Comparison of ENCODE assay signal across 8 mouse cellular contexts in genomic region chr6:122670201-122670551, GRCm38 (mm10). TPM values are rescaled to one million over a fixed set of nuclear protein-coding genes. Genes with fewer than 3 reads are reported as not detected.
DNase-seq lines count a peak whose midpoint lies in the region; ATAC-seq and TF ChIP-seq lines count a peak whose summit lies in the region.

No protein-coding gene starts in this region.

- no peaks in the 10 kb centered on the region for H3K4me1 ChIP-seq in heart, adult 2 months (ENCODE audit: control insufficient read depth, insufficient read depth, low read length)
- no peaks in the 10 kb centered on the region for H3K4me1 ChIP-seq in ES-Bruce4 (ENCODE audit: control insufficient read depth, insufficient read depth, low read length)
- H3K4me1 ChIP-seq in embryonic facial prominence, embryonic 15.5 days: peaks cover 5% of the 10 kb centered on the region; the same call in 1 of the 2 replicates
- no peaks in the 10 kb centered on the region for H3K4me1 ChIP-seq in liver, embryonic 14.5 days (replicated peaks; ENCODE audit: control insufficient read depth in 2 of 2, insufficient read depth in 2 of 2, low read length in 1 of 2)

- DNase-seq in heart, adult 11 months: peak; percentile 71
- DNase-seq in heart, adult 2 months: no peak
- no peak for DNase-seq in liver, embryonic 14.5 days (ENCODE audit: low read depth in 3 of 3, low spot score in 3 of 3)
- no peak for DNase-seq in adrenal gland, postnatal 10 days
- no peak for DNase-seq in gastrocnemius, adult 18-20 months (ENCODE audit: low spot score)

- no peak for TF ChIP-seq EP300 in heart, adult 2 months (IDR thresholded peaks at IDR 0.05; ENCODE audit: insufficient read depth, low read depth, low read length)
- no peak for TF ChIP-seq EP300 in ES-Bruce4 (IDR thresholded peaks at IDR 0.05; ENCODE audit: insufficient read depth, low read depth, low read length)
- no peak for TF ChIP-seq EP300 in liver, embryonic 14.5 days (IDR thresholded peaks at IDR 0.05; ENCODE audit: low read depth)

- WGBS in heart, adult 2 months: 49% methylated on average over 10 of the region's 10 CpGs
- 20% methylated on average over 10 of the region's 10 CpGs for WGBS in embryonic facial prominence, embryonic 15.5 days
- WGBS in liver, embryonic 14.5 days (ENCODE audit: insufficient replicate concordance): 44% methylated on average over 10 of the region's 10 CpGs

- no peaks in the 10 kb centered on the region for H3K9me3 ChIP-seq in ES-Bruce4 (replicated peaks; ENCODE audit: control insufficient read depth, insufficient read depth, low read length, poor library complexity, severe bottlenecking)
- H3K9me3 ChIP-seq in embryonic facial prominence, embryonic 15.5 days (replicated peaks): no peaks in the 10 kb centered on the region
- no peaks in the 10 kb centered on the region for H3K9me3 ChIP-seq in liver, embryonic 14.5 days (ENCODE audit: control insufficient read depth, low read length)

- H3K9ac ChIP-seq in heart, adult 2 months (ENCODE audit: low read depth, low read length): no peak overlapping the region
- peak overlapping the region; percentile 19; the same call in 1 of the 2 replicates for H3K9ac ChIP-seq in ES-Bruce4 (ENCODE audit: low read depth, poor library complexity, severe bottlenecking)
- H3K9ac ChIP-seq in embryonic facial prominence, embryonic 15.5 days: no peak overlapping the region
- H3K9ac ChIP-seq in liver, embryonic 14.5 days (replicated peaks): no peak overlapping the region

- no peak for ATAC-seq in embryonic facial prominence, embryonic 15.5 days (ENCODE audit: insufficient number of reproducible peaks, low FRiP score, low TSS enrichment, low read depth)
- ATAC-seq in liver, embryonic 14.5 days (ENCODE audit: insufficient read depth): no peak
- ATAC-seq in activated CD4-positive, CD25-positive, alpha-beta regulatory T cell, adult 4 months: no peak

- no peaks in the 10 kb centered on the region for H3K79me2 ChIP-seq in heart, adult 2 months (replicated peaks; ENCODE audit: control insufficient read depth, insufficient read depth, low read length)

- no peak overlapping the region for H3K27ac ChIP-seq in heart, adult 2 months
- H3K27ac ChIP-seq in ES-Bruce4 (ENCODE audit: insufficient read depth, low read length): peak overlapping the region; percentile 19
- H3K27ac ChIP-seq in embryonic facial prominence, embryonic 15.5 days (replicated peaks): no peak overlapping the region
- H3K27ac ChIP-seq in liver, embryonic 14.5 days: no peak overlapping the region

- no peak for TF ChIP-seq POLR2A in heart, adult 2 months (IDR thresholded peaks at IDR 0.05; ENCODE audit: insufficient read depth, low read depth, low read length)
- no peak for TF ChIP-seq POLR2A in ES-Bruce4 (IDR thresholded peaks at IDR 0.05; ENCODE audit: insufficient read depth, low read length)

- H3K36me3 ChIP-seq in heart, adult 2 months (ENCODE audit: control insufficient read depth, insufficient read depth, low read length): no peaks in the 10 kb centered on the region
- no peaks in the 10 kb centered on the region for H3K36me3 ChIP-seq in ES-Bruce4 (ENCODE audit: control insufficient read depth, insufficient read depth, low read length, poor library complexity, severe bottlenecking)
- H3K36me3 ChIP-seq in embryonic facial prominence, embryonic 15.5 days: no peaks in the 10 kb centered on the region
- no peaks in the 10 kb centered on the region for H3K36me3 ChIP-seq in liver, embryonic 14.5 days (replicated peaks; ENCODE audit: control insufficient read depth, insufficient read depth, low read depth)

- no peak overlapping the region for H3K4me3 ChIP-seq in heart, adult 2 months
- peak overlapping the region; percentile 3; the same call in 1 of the 2 replicates for H3K4me3 ChIP-seq in ES-Bruce4 (ENCODE audit: low read depth, low read length)
- H3K4me3 ChIP-seq in embryonic facial prominence, embryonic 15.5 days (replicated peaks): peak overlapping the region; percentile 46; the same call in 1 of the 2 replicates
- no peak overlapping the region for H3K4me3 ChIP-seq in liver, embryonic 14.5 days (ENCODE audit: insufficient read depth in 1 of 2, low read depth in 2 of 2, low read length in 2 of 2)

- H3K4me2 ChIP-seq in embryonic facial prominence, embryonic 15.5 days (replicated peaks): peak overlapping the region; percentile 65
- peak overlapping the region; percentile 55 for H3K4me2 ChIP-seq in liver, embryonic 14.5 days (ENCODE audit: low read depth)

- intact Hi-C loops in heart, adult 2 months (cut with DNase I): no loop called here

- TF ChIP-seq CTCF in heart, adult 2 months (IDR thresholded peaks at IDR 0.05): no peak
- TF ChIP-seq CTCF in ES-Bruce4 (IDR thresholded peaks at IDR 0.05; ENCODE audit: low read depth, low read length): no peak
- TF ChIP-seq CTCF in liver, embryonic 14.5 days (IDR thresholded peaks at IDR 0.05; ENCODE audit: low read depth): no peak

- no peaks in the 10 kb centered on the region for H3K27me3 ChIP-seq in heart, adult 2 months (ENCODE audit: control insufficient read depth, insufficient read depth, low read length)
- no peaks in the 10 kb centered on the region for H3K27me3 ChIP-seq in ES-Bruce4 (ENCODE audit: control insufficient read depth, insufficient read depth, low read length, poor library complexity, severe bottlenecking)
- no peaks in the 10 kb centered on the region for H3K27me3 ChIP-seq in embryonic facial prominence, embryonic 15.5 days
- no peaks in the 10 kb centered on the region for H3K27me3 ChIP-seq in liver, embryonic 14.5 days (ENCODE audit: control insufficient read depth, insufficient read depth, low read length)

RNA-seq across cellular contexts. Expression of gene Nanog, which starts 37.1 kb away (rescaled TPM):
- total RNA-seq in heart, adult 2 months (2021): not detected
- not detected in 2 replicates for polyA plus RNA-seq in heart, adult 2 months (2012; rRNA removed)
- 610 and 613 TPM in 2 replicates for polyA plus RNA-seq in ES-Bruce4 (2011; ENCODE audit: insufficient read depth, insufficient read length, low read depth, missing spikeins)
- 0.33 and 0.34 TPM in 2 replicates for polyA plus RNA-seq in embryonic facial prominence, embryonic 15.5 days (2015; fragmentation: Nextera tagmentation; extraction: Ambion mirVana)
- 0.01 TPM in 1 of 2 replicates, not detected in the other for polyA plus RNA-seq in liver, embryonic 14.5 days (2012; rRNA removed)
- polyA plus RNA-seq in liver, embryonic 14.5 days (2014; fragmentation: Nextera tagmentation; extraction: Ambion mirVana): not detected in 2 replicates
- under 1 TPM in 1 of 2 experiments, not detected in 1; 0.22 TPM for polyA plus RNA-seq in activated CD4-positive, CD25-positive, alpha-beta regulatory T cell, adult 4 months (2017; shearing (Covaris generic))
- not detected for total RNA-seq in adrenal gland, postnatal 10 days (2021)
- total RNA-seq in gastrocnemius, adult 18-20 months (2021): not detected

RNA-seq across cellular contexts. Expression of gene Dppa3, which starts 44.0 kb away (rescaled TPM):
- not detected for total RNA-seq in heart, adult 2 months (2021)
- not detected in 2 replicates for polyA plus RNA-seq in heart, adult 2 months (2012; rRNA removed)
- polyA plus RNA-seq in ES-Bruce4 (2011; ENCODE audit: insufficient read depth, insufficient read length, low read depth, missing spikeins): 203 and 217 TPM in 2 replicates
- not detected in 2 replicates for polyA plus RNA-seq in embryonic facial prominence, embryonic 15.5 days (2015; fragmentation: Nextera tagmentation; extraction: Ambion mirVana)
- polyA plus RNA-seq in liver, embryonic 14.5 days (2012; rRNA removed): not detected in 2 replicates
- not detected in 2 replicates for polyA plus RNA-seq in liver, embryonic 14.5 days (2014; fragmentation: Nextera tagmentation; extraction: Ambion mirVana)
- not detected for polyA plus RNA-seq in activated CD4-positive, CD25-positive, alpha-beta regulatory T cell, adult 4 months (2017; shearing (Covaris generic))
- total RNA-seq in adrenal gland, postnatal 10 days (2021): not detected
- not detected for total RNA-seq in gastrocnemius, adult 18-20 months (2021)

Comparison
In these comparisons a context has a peak if more than half of its experiments do, and no peak if none do; other contexts are left out.
1. H3K4me3 ChIP-seq: peak in ES-Bruce4 (single experiment) and embryonic facial prominence, embryonic 15.5 days (single experiment); none in heart, adult 2 months (single experiment) and liver, embryonic 14.5 days (0 of 2).
2. RNA of gene Nanog, which starts 37.1 kb away (polyA plus RNA-seq): 610 to 613 TPM in ES-Bruce4; 0.33 to 0.34 TPM in embryonic facial prominence, embryonic 15.5 days, 0.22 TPM in activated CD4-positive, CD25-positive, alpha-beta regulatory T cell, adult 4 months, 0.01 TPM in liver, embryonic 14.5 days and not detected in heart, adult 2 months; every median in the first group is over 100 times any median in the second.
3. RNA of gene Dppa3, which starts 44.0 kb away (polyA plus RNA-seq): 203 to 217 TPM in ES-Bruce4; not detected in activated CD4-positive, CD25-positive, alpha-beta regulatory T cell, adult 4 months, not detected in liver, embryonic 14.5 days, not detected in heart, adult 2 months and not detected in embryonic facial prominence, embryonic 15.5 days; every median in the first group is over 100 times any median in the second.